Mouse (Mus musculus) MEL (cell line): Measurements from ENCODE around the gene Ppfia1. TPM values are rescaled to one million over a fixed set of nuclear protein-coding genes. Genes with fewer than 3 reads are reported as not detected.

ENCODE experiments used
- DNase-seq: peaks from one replicate; pipeline ENCODE4 v3.0.0; 2011; ENCODE audit warnings: low read depth, low spot score
- H3K27ac ChIP-seq: 2 replicates; pipeline ENCODE4 v1.5.1; 2012; ENCODE audit warnings: low read depth, mild to moderate bottlenecking, control low read depth, low read length, moderate library complexity; ENCODE audit not compliant: control insufficient read depth
- H3K27me3 ChIP-seq, 2 experiments: fragments of 150-350 bp in 1 of 2; sonication (generic) in 1 of 2; 2 replicates each; pipeline ENCODE4 v1.6.1; 2012; ENCODE audit warnings: low read length in 2 of 2, mild to moderate bottlenecking in 2 of 2, improper control_type of control experiment in 1 of 2, moderate library complexity in 1 of 2; ENCODE audit not compliant: insufficient read depth in 2 of 2, control insufficient read depth in 1 of 2
- H3K36me3 ChIP-seq, 2 experiments: 2 replicates each; pipeline ENCODE4 v1.6.1; 2012 to 2014; ENCODE audit warnings: low read length in 2 of 2, improper control_type of control experiment in 1 of 2, inconsistent platforms in 1 of 2, mild to moderate bottlenecking in 1 of 2; ENCODE audit not compliant: insufficient read depth in 2 of 2, control insufficient read depth in 1 of 2
- H3K4me1 ChIP-seq, 2 experiments: fragments of 150-350 bp in 1 of 2; sonication (generic) in 1 of 2; 2 replicates each; pipeline ENCODE4 v1.6.1; 2012; ENCODE audit warnings: low read length in 2 of 2, improper control_type of control experiment in 1 of 2, mild to moderate bottlenecking in 1 of 2; ENCODE audit not compliant: insufficient read depth in 2 of 2, control insufficient read depth in 1 of 2
- H3K4me3 ChIP-seq, 2 experiments: fragments of 150-350 bp in 1 of 2; sonication (generic) in 1 of 2; 2 replicates each; pipeline ENCODE4 v1.5.1; 2012; ENCODE audit warnings: low read depth in 2 of 2, low read length in 2 of 2, mild to moderate bottlenecking in 2 of 2, moderate library complexity in 2 of 2, control low read depth in 1 of 2, improper control_type of control experiment in 1 of 2; ENCODE audit not compliant: control insufficient read depth in 1 of 2, insufficient read depth in 1 of 2
- H3K79me2 ChIP-seq: 2 replicates; pipeline ENCODE4 v1.6.1; 2012; ENCODE audit warnings: mild to moderate bottlenecking, low read length, moderate library complexity; ENCODE audit not compliant: control insufficient read depth, poor library complexity, insufficient read depth
- H3K9ac ChIP-seq: 2 replicates; pipeline ENCODE4 v1.6.1; 2012; ENCODE audit warnings: low read depth, mild to moderate bottlenecking, control low read depth, low read length, moderate library complexity; ENCODE audit not compliant: control insufficient read depth, poor library complexity, severe bottlenecking
- H3K9me3 ChIP-seq: fragments of 150-350 bp; sonication (generic); replicated peaks from 2 replicates; pipeline ENCODE4 v1.6.1; 2012; ENCODE audit warnings: mild to moderate bottlenecking, low read length, improper control_type of control experiment, moderate library complexity; ENCODE audit not compliant: insufficient read depth
- BHLHE40 ChIP-seq: IDR thresholded peaks from 2 replicates; pipeline ENCODE4 v1.6.1; 2012; ENCODE audit warnings: low read depth, mild to moderate bottlenecking, inconsistent platforms, low read length, improper control_type of control experiment, borderline replicate concordance
- CHD2 ChIP-seq: IDR thresholded peaks from 2 replicates; pipeline ENCODE4 v1.6.1; 2011; ENCODE audit warnings: low read length, improper control_type of control experiment
- CTCF ChIP-seq, 3 experiments: IDR thresholded peaks in 2 of 3; conservative IDR thresholded peaks in 1 of 3; 2 replicates each; pipeline ENCODE4 v1.5.1; 2011 to 2012; ENCODE audit warnings: low read length in 3 of 3, low read depth in 2 of 3, mild to moderate bottlenecking in 2 of 3, improper control_type of control experiment in 1 of 3, inconsistent platforms in 1 of 3, mixed read lengths in 1 of 3, moderate library complexity in 1 of 3; ENCODE audit not compliant: control insufficient read depth in 1 of 3, insufficient read depth in 1 of 3, poor library complexity in 1 of 3, severe bottlenecking in 1 of 3
- E2F4 ChIP-seq: IDR thresholded peaks from 2 replicates; pipeline ENCODE4 v1.6.1; 2011; ENCODE audit warnings: low read depth, low read length, improper control_type of control experiment, borderline replicate concordance
- EP300 ChIP-seq, 2 experiments: IDR thresholded peaks; 2 replicates each; pipeline ENCODE4 v1.6.1; 2011; ENCODE audit warnings: improper control_type of control experiment in 2 of 2, low read length in 2 of 2, low read depth in 1 of 2, mild to moderate bottlenecking in 1 of 2
- GABPA ChIP-seq: IDR thresholded peaks from 2 replicates; pipeline ENCODE4 v1.6.1; 2012; ENCODE audit warnings: low read depth, mild to moderate bottlenecking, inconsistent platforms, low read length, improper control_type of control experiment, moderate library complexity
- GATA1 ChIP-seq: IDR thresholded peaks from 2 replicates; pipeline ENCODE4 v1.6.1; 2011; ENCODE audit warnings: low read depth, low read length, improper control_type of control experiment
- JUND ChIP-seq: IDR thresholded peaks from 2 replicates; pipeline ENCODE4 v1.6.1; 2011; ENCODE audit warnings: low read depth, mild to moderate bottlenecking, improper control_type of control experiment, low read length
- MAFK ChIP-seq: IDR thresholded peaks from 2 replicates; pipeline ENCODE4 v1.6.1; 2011; ENCODE audit warnings: low read depth, mild to moderate bottlenecking, low read length, improper control_type of control experiment, borderline replicate concordance
- MAX ChIP-seq: IDR thresholded peaks from 2 replicates; pipeline ENCODE4 v1.6.1; 2011; ENCODE audit warnings: low read length, improper control_type of control experiment
- MAZ ChIP-seq: IDR thresholded peaks from 2 replicates; pipeline ENCODE4 v1.6.1; 2012; ENCODE audit warnings: low read depth, mild to moderate bottlenecking, inconsistent platforms, low read length, improper control_type of control experiment
- MYB ChIP-seq: IDR thresholded peaks from 2 replicates; pipeline ENCODE4 v1.6.1; 2011; ENCODE audit warnings: mild to moderate bottlenecking, low read depth, low read length, improper control_type of control experiment
- MYC ChIP-seq: IDR thresholded peaks from 2 replicates; pipeline ENCODE4 v1.6.1; 2011; ENCODE audit warnings: low read depth, mild to moderate bottlenecking, low read length, improper control_type of control experiment, moderate library complexity
- NRF1 ChIP-seq: IDR thresholded peaks from 2 replicates; pipeline ENCODE4 v1.6.1; 2014; ENCODE audit warnings: low read depth, mild to moderate bottlenecking, inconsistent platforms, low read length, improper control_type of control experiment, moderate library complexity; ENCODE audit not compliant: poor library complexity, insufficient read depth, severe bottlenecking
- POLR2AphosphoS5 ChIP-seq: IDR thresholded peaks from 2 replicates; pipeline ENCODE4 v1.6.1; 2012; ENCODE audit warnings: low read depth, borderline replicate concordance, mild to moderate bottlenecking, inconsistent platforms, low read length, moderate library complexity, mixed read lengths
- RCOR1 ChIP-seq: IDR thresholded peaks from 2 replicates; pipeline ENCODE4 v1.6.1; 2012; ENCODE audit warnings: low read depth, mild to moderate bottlenecking, inconsistent platforms, low read length, improper control_type of control experiment
- SIN3A ChIP-seq: IDR thresholded peaks from 2 replicates; pipeline ENCODE4 v1.6.1; 2012; ENCODE audit warnings: low read length, improper control_type of control experiment, inconsistent platforms
- TBP ChIP-seq: IDR thresholded peaks from 2 replicates; pipeline ENCODE4 v1.8.0; 2011; ENCODE audit warnings: low read depth, low read length, improper control_type of control experiment
- USF2 ChIP-seq, 2 experiments: IDR thresholded peaks; 2 replicates each; pipeline ENCODE4 v1.6.1; 2011 to 2012; ENCODE audit warnings: improper control_type of control experiment in 2 of 2, low read length in 2 of 2, borderline replicate concordance in 1 of 2, inconsistent platforms in 1 of 2, low read depth in 1 of 2, mild to moderate bottlenecking in 1 of 2; ENCODE audit not compliant: insufficient read depth in 1 of 2
- ZC3H11A ChIP-seq: IDR thresholded peaks from 2 replicates; pipeline ENCODE4 v1.6.1; 2012; ENCODE audit warnings: low read depth, mild to moderate bottlenecking, inconsistent platforms, low read length, improper control_type of control experiment
- ZMIZ1 ChIP-seq: IDR thresholded peaks from 2 replicates; pipeline ENCODE4 v1.6.1; 2012; ENCODE audit warnings: low read depth, mild to moderate bottlenecking, inconsistent platforms, low read length, improper control_type of control experiment, moderate library complexity
- ZNF384 ChIP-seq: IDR thresholded peaks from 2 replicates; pipeline ENCODE4 v1.6.1; 2012; ENCODE audit warnings: low read depth, mild to moderate bottlenecking, inconsistent platforms, low read length, improper control_type of control experiment
- polyA plus RNA-seq, 2 experiments: library from polyadenylated mRNA; stranded (reverse) in 1 of 2; unstranded in 1 of 2; fragments of >175 nt in 1 of 2; fragments of >200 nt in 1 of 2; gene quantifications; 2 replicates each; pipeline versions ENCODE4 v1.2.1 to v1.2.4; 2012; ENCODE audit warnings: low replicate concordance in 2 of 2, low read depth in 1 of 2; ENCODE audit not compliant: insufficient read length in 2 of 2, insufficient read depth in 1 of 2, missing spikeins in 1 of 2
- total RNA-seq: library from RNA; depleted of rRNA; stranded (reverse); fragments of 300-350 nt; gene quantifications from 2 replicates; pipeline ENCODE4 v1.2.3, GENCODE M21; 2012

Gene Ppfia1
- total and polyA plus RNA-seq, 3 experiments: 38.5 to 53.1 TPM; not detected in 1

DNA sequence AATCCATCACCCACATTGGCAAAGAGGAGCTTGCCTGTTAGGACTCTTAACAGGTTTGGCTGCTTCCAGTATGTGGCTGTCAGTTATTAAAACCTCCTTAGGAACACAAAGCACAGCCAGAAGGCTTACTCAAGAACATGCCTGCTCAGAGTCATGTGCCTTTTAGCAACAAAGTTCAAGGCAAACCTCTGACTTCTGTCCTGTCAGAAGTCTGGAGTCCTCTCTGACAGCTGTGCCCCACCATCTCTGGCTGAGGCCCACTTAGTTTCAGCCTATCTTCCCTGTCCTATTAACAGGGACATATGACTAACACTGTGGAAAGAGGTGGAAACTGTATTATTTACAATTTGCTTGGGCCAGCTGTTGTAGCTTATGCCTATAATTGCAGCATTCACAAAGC, 73.2 kb downstream of the Ppfia1 start:
- H3K9me3 ChIP-seq: no peaks in the 10 kb centered on the region
- H3K27me3 ChIP-seq: no peaks in the 10 kb centered on the region
- H3K27ac ChIP-seq: no peak overlapping the region
- no peak overlapping the region for H3K4me3 ChIP-seq
- no peaks in the 10 kb centered on the region for H3K4me1 ChIP-seq
- H3K9ac ChIP-seq: no peak overlapping the region
- TF ChIP-seq JUND (no peak), NRF1 (no peak), GABPA (no peak), GATA1 (no peak), MYB (no peak), E2F4 (no peak), MAZ (no peak), EP300 (IDR thresholded peaks at IDR 0.05; ENCODE audit: low read depth in 1 of 2, low read length in 2 of 2) (no peak), ZNF384 (no peak), CTCF (IDR thresholded peaks at IDR 0.05 in 2 of 3, conservative IDR thresholded peaks at IDR 0.05 in 1 of 3; ENCODE audit: control insufficient read depth in 1 of 3, insufficient read depth in 1 of 3, low read depth in 2 of 3, low read length in 3 of 3, poor library complexity in 1 of 3, severe bottlenecking in 1 of 3) (no peak), BHLHE40 (no peak), CHD2 (no peak), MAX (no peak), RCOR1 (no peak), TBP (no peak), POLR2AphosphoS5 (no peak), MAFK (no peak), ZC3H11A (no peak)
- TF ChIP-seq, all 39 proteins: peak for 0
- H3K36me3 ChIP-seq: peaks cover 0 to 11% of the 10 kb centered on the region in 2 experiments; a peak in 2 of 4 replicates
- H3K79me2 ChIP-seq: no peaks in the 10 kb centered on the region
- DNase-seq: no peak

GRCm38 (mm10) chr7:144479569-144479968, 74.0 kb downstream of the Ppfia1 start:
- TF ChIP-seq JUND: no peak
- TF ChIP-seq POLR2AphosphoS5: no peak
- TF ChIP-seq EP300 (IDR thresholded peaks at IDR 0.05; ENCODE audit: low read depth in 1 of 2, low read length in 2 of 2): no peak
- TF ChIP-seq ZMIZ1: no peak
- no peak for TF ChIP-seq SIN3A
- TF ChIP-seq USF2 (IDR thresholded peaks at IDR 0.05; ENCODE audit: borderline replicate concordance in 1 of 2, insufficient read depth in 1 of 2, low read depth in 1 of 2, low read length in 2 of 2): no peak
- no peak for TF ChIP-seq NRF1
- TF ChIP-seq GATA1: no peak
- no peak for TF ChIP-seq CTCF (IDR thresholded peaks at IDR 0.05 in 2 of 3, conservative IDR thresholded peaks at IDR 0.05 in 1 of 3; ENCODE audit: control insufficient read depth in 1 of 3, insufficient read depth in 1 of 3, low read depth in 2 of 3, low read length in 3 of 3, poor library complexity in 1 of 3, severe bottlenecking in 1 of 3)
- no peak for TF ChIP-seq MYC
- H3K36me3 ChIP-seq: peaks cover 0 to 11% of the 10 kb centered on the region in 2 experiments; a peak in 2 of 4 replicates

More at GRCm38 (mm10) chr7:144479569-144479968, 74.0 kb downstream of the Ppfia1 start:
- no peaks in the 10 kb centered on the region for H3K9me3 ChIP-seq
- no peak overlapping the region for H3K9ac ChIP-seq
- H3K4me1 ChIP-seq: no peaks in the 10 kb centered on the region
- H3K27me3 ChIP-seq: no peaks in the 10 kb centered on the region
- no peaks in the 10 kb centered on the region for H3K79me2 ChIP-seq
- no peak overlapping the region for H3K27ac ChIP-seq
- no peak overlapping the region for H3K4me3 ChIP-seq
- DNase-seq: no peak
